Mouse (Mus musculus) testis, adult 2 months (tissue): ENCODE measurements around the gene Vmn1r209. TPM values are rescaled to one million over a fixed set of nuclear protein-coding genes. Genes with fewer than 3 reads are reported as not detected.
"Not testable (repeated sequence)": the region's sequence is repeated elsewhere in the genome, so short reads cannot be mapped to it uniquely, and the experiment has no call there.

Source experiments
- H3K27ac ChIP-seq: fragments of 200-500 bp; 2 replicates; pipeline ENCODE4 v1.5.1; 2012; ENCODE audit warnings: low read depth, low read length; ENCODE audit not compliant: control insufficient read depth, insufficient read depth
- H3K27me3 ChIP-seq: fragments of 200-500 bp; 2 replicates; pipeline ENCODE4 v1.6.1; 2012; ENCODE audit warnings: mild to moderate bottlenecking, low read length, moderate library complexity; ENCODE audit not compliant: control insufficient read depth, insufficient read depth
- H3K36me3 ChIP-seq: fragments of 200-500 bp; 2 replicates; pipeline ENCODE4 v1.6.1; 2012; ENCODE audit warnings: mild to moderate bottlenecking, low read length; ENCODE audit not compliant: control insufficient read depth, insufficient read depth
- H3K4me1 ChIP-seq: fragments of 200-500 bp; 2 replicates; pipeline ENCODE4 v1.6.1; 2012; ENCODE audit warnings: low read length; ENCODE audit not compliant: control insufficient read depth, insufficient read depth
- H3K4me3 ChIP-seq: fragments of 200-500 bp; 2 replicates; pipeline ENCODE4 v1.5.1; 2012; ENCODE audit warnings: low read depth, mild to moderate bottlenecking, low read length, moderate library complexity, mixed read lengths; ENCODE audit not compliant: control insufficient read depth
- CTCF ChIP-seq: fragments of 200-500 bp; IDR thresholded peaks from 2 replicates; pipeline ENCODE4 v1.5.1; 2012; ENCODE audit warnings: low read depth, mild to moderate bottlenecking, inconsistent platforms, low read length, moderate library complexity; ENCODE audit not compliant: control insufficient read depth, insufficient read depth, insufficient replicate concordance
- POLR2A ChIP-seq: fragments of 200-500 bp; IDR thresholded peaks from 2 replicates; pipeline ENCODE4 v1.6.1; 2012; ENCODE audit warnings: low read depth, mild to moderate bottlenecking, inconsistent platforms, low read length, moderate library complexity; ENCODE audit not compliant: control insufficient read depth
- polyA plus RNA-seq: library from polyadenylated mRNA; depleted of rRNA; stranded (reverse); fragments of >200 nt; gene quantifications from 2 replicates; pipeline ENCODE4 v1.2.3, GENCODE M21; 2012; rRNA removed

Gene Vmn1r209
- polyA plus RNA-seq: not detected in 2 replicates

- not testable (repeated sequence) for H3K27me3 ChIP-seq, H3K36me3 ChIP-seq, H3K4me3 ChIP-seq, H3K4me1 ChIP-seq, H3K27ac ChIP-seq
Measured at GRCm38 (mm10) chr13:22809582-22809981, at the start of gene Vmn1r209. TSS of gene Vmn1r209 (minus strand) at chr13:22809682.

- TF ChIP-seq CTCF (no peak), POLR2A (no peak)
- Histone ChIP-seq H3K4me1 (no peaks in the 10 kb centered on the region), H3K27ac (no peak within 1 kb of the TSS), H3K4me3 (no peak within 1 kb of the TSS), H3K27me3 (no peaks in the 10 kb centered on the region), H3K36me3 (no peaks in the 10 kb centered on the region)
Measured at GRCm38 (mm10) chr13:22857461-22857860, 48.0 kb upstream of the Vmn1r209 start, which contains the start of gene Vmn1r211. TSS of gene Vmn1r211 (minus strand) at chr13:22857561.

GRCm38 (mm10) chr13:22854760-22855159 lies 45.3 kb upstream of the Vmn1r209 start:
- Histone ChIP-seq H3K36me3 (no peaks in the 10 kb centered on the region), H3K27ac (no peak overlapping the region), H3K4me1 (no peaks in the 10 kb centered on the region), H3K27me3 (no peaks in the 10 kb centered on the region), H3K4me3 (no peak overlapping the region)
- TF ChIP-seq POLR2A (no peak), CTCF (no peak)

GRCm38 (mm10) chr13:22846798-22847197 lies 37.3 kb upstream of the Vmn1r209 start:
- Histone ChIP-seq H3K36me3 (no peaks in the 10 kb centered on the region), H3K4me1 (no peaks in the 10 kb centered on the region), H3K4me3 (no peak overlapping the region), H3K27ac (no peak overlapping the region), H3K27me3 (no peaks in the 10 kb centered on the region)
- TF ChIP-seq CTCF (no peak), POLR2A (no peak)

- H3K4me1 ChIP-seq, H3K4me3 ChIP-seq, H3K27ac ChIP-seq, H3K36me3 ChIP-seq, H3K27me3 ChIP-seq: not testable (repeated sequence)
Measured at GRCm38 (mm10) chr13:22844304-22844703, 34.8 kb upstream of the Vmn1r209 start.

GRCm38 (mm10) chr13:22831248-22831647 lies 21.8 kb upstream of the Vmn1r209 start, which contains the start of gene Vmn1r210:
TSS of gene Vmn1r210 (minus strand) at chr13:22831348.
- no peak within 1 kb of the TSS for H3K4me3 ChIP-seq
- no peaks in the 10 kb centered on the region for H3K27me3 ChIP-seq
- TF ChIP-seq POLR2A: no peak
- TF ChIP-seq CTCF: no peak
- H3K27ac ChIP-seq: no peak within 1 kb of the TSS
- no peaks in the 10 kb centered on the region for H3K36me3 ChIP-seq
- H3K4me1 ChIP-seq: no peaks in the 10 kb centered on the region

- not testable (repeated sequence) for H3K27ac ChIP-seq, H3K4me1 ChIP-seq
Measured at GRCm38 (mm10) chr13:22829395-22829794, 19.9 kb upstream of the Vmn1r209 start.

GRCm38 (mm10) chr13:22821601-22822000 lies 12.1 kb upstream of the Vmn1r209 start:
- H3K4me1 ChIP-seq, H3K27ac ChIP-seq, H3K27me3 ChIP-seq, H3K4me3 ChIP-seq, H3K36me3 ChIP-seq: not testable (repeated sequence)

More at GRCm38 (mm10) chr13:22829395-22829794, 19.9 kb upstream of the Vmn1r209 start:
- H3K36me3 ChIP-seq, H3K27me3 ChIP-seq, H3K4me3 ChIP-seq: not testable (repeated sequence)

GRCm38 (mm10) chr13:22788096-22788495 lies 21.4 kb downstream of the Vmn1r209 start:
- H3K27me3 ChIP-seq, H3K4me3 ChIP-seq, H3K36me3 ChIP-seq, H3K27ac ChIP-seq, H3K4me1 ChIP-seq: not testable (repeated sequence)

GRCm38 (mm10) chr13:22784159-22784558 lies 25.3 kb downstream of the Vmn1r209 start:
- not testable (repeated sequence) for H3K27ac ChIP-seq, H3K4me3 ChIP-seq, H3K36me3 ChIP-seq, H3K4me1 ChIP-seq, H3K27me3 ChIP-seq

GRCm38 (mm10) chr13:22777300-22777699 lies 32.2 kb downstream of the Vmn1r209 start, which contains the start of gene Vmn1r208:
TSS of gene Vmn1r208 (minus strand) at chr13:22777400.
- H3K27me3 ChIP-seq, H3K36me3 ChIP-seq, H3K27ac ChIP-seq, H3K4me1 ChIP-seq, H3K4me3 ChIP-seq: not testable (repeated sequence)

GRCm38 (mm10) chr13:22771592-22771991 lies 37.9 kb downstream of the Vmn1r209 start:
- not testable (repeated sequence) for H3K27me3 ChIP-seq, H3K4me1 ChIP-seq, H3K36me3 ChIP-seq, H3K4me3 ChIP-seq, H3K27ac ChIP-seq
